Mouse (Mus musculus): Measurements from ENCODE around the gene Patj.

DNA sequence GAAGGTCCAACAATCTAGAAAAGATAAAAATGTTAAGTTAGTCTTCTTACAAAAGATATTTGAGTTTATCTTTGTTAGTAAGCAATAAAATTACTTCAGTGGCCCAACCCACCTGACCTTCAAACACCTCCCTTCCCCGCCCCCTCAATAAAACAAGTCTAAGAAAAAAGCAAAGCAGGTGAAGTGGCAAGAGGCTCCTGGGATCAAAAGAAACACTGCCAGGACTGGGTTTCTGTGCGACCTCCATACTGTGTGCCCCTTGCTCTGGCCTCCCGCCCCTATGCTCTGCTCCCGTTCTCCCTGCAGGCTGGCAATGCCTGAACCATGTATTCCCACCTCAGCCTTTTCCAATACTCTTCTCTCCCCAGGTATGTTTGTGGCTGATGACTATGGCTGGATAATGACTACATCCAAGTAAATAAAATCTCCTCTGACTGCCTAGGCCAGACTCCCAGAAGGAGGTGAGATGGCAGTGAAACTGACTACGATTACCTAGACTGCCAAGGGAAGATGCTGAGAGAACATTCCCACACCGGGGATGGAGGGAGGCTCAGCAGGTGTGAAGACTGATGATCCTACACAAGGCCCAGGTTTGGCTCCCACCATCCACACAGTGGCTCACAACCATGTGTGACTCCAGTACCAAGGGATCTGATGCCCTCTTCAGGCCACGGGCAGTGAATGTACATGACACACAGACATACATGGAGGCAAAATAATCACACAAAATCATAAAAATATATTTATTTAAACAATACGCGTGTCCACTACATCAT, 37.4 kb upstream of the Patj start:
- TF ChIP-seq CTCF (conservative IDR thresholded peaks at IDR 0.05; ENCODE audit: low read length) (no peak), NANOG (IDR thresholded peaks at IDR 0.05; ENCODE audit: borderline replicate concordance, low read length) (no peak), POU5F1 (IDR thresholded peaks at IDR 0.05; ENCODE audit: borderline replicate concordance, low read length) (no peak)

Measured in E14TG2a.4 (cell line).